Mouse (Mus musculus): ENCODE measurements around the gene Ccdc93. TPM values are rescaled to one million over a fixed set of nuclear protein-coding genes. Genes with fewer than 3 reads are reported as not detected.

The Ccdc93 gene
- polyA plus RNA-seq, 1 experiment from 2014 or later = 5.8 TPM

- H3K9ac ChIP-seq (ENCODE audit: low read length) = no peak overlapping the region
- H3K4me3 ChIP-seq (ENCODE audit: low read depth, low read length) = no peak overlapping the region
- no peak overlapping the region for H3K4me2 ChIP-seq (ENCODE audit: low read length)
- no peak overlapping the region for H3K27ac ChIP-seq (ENCODE audit: low read depth, low read length)
- DNase-seq (ENCODE audit: low spot score) (peak; percentile 11), ATAC-seq (no peak)
- H3K9me3 ChIP-seq (replicated peaks; ENCODE audit: control insufficient read depth, low read length) = no peaks in the 10 kb centered on the region
- no peaks in the 10 kb centered on the region for H3K4me1 ChIP-seq (ENCODE audit: control insufficient read depth, insufficient read depth, low read length)
- no peaks in the 10 kb centered on the region for H3K27me3 ChIP-seq (replicated peaks; ENCODE audit: control insufficient read depth, insufficient read depth, low read length)
- 62% methylated on average over 4 of the region's 4 CpGs for WGBS
- peaks cover 29% of the 10 kb centered on the region for H3K36me3 ChIP-seq (ENCODE audit: control insufficient read depth, insufficient read depth, low read length)
Observed at GRCm38 (mm10) chr1:121549456-121549855, 118.6 kb downstream of the Ccdc93 start.

GRCm38 (mm10) chr1:121550801-121551456 is 120.1 kb downstream of the Ccdc93 start:
- DNase-seq (ENCODE audit: low spot score) = no peak
- H3K27ac ChIP-seq (ENCODE audit: low read depth, low read length) = no peak overlapping the region
- no peak overlapping the region for H3K9ac ChIP-seq (ENCODE audit: low read length)
- H3K27me3 ChIP-seq (replicated peaks; ENCODE audit: control insufficient read depth, insufficient read depth, low read length) = no peaks in the 10 kb centered on the region
- 90% methylated on average over 16 of the region's 16 CpGs for WGBS
- no peaks in the 10 kb centered on the region for H3K4me1 ChIP-seq (ENCODE audit: control insufficient read depth, insufficient read depth, low read length)
- H3K9me3 ChIP-seq (replicated peaks; ENCODE audit: control insufficient read depth, low read length) = no peaks in the 10 kb centered on the region
- no peak overlapping the region for H3K4me3 ChIP-seq (ENCODE audit: low read depth, low read length)
- ATAC-seq = no peak
- no peak overlapping the region for H3K4me2 ChIP-seq (ENCODE audit: low read length)
- peaks cover 44% of the 10 kb centered on the region for H3K36me3 ChIP-seq (ENCODE audit: control insufficient read depth, insufficient read depth, low read length)

- no peaks in the 10 kb centered on the region for H3K9me3 ChIP-seq (replicated peaks; ENCODE audit: control insufficient read depth, low read length)
- H3K27ac ChIP-seq (ENCODE audit: low read depth, low read length) = no peak overlapping the region
- no peak overlapping the region for H3K4me3 ChIP-seq (ENCODE audit: low read depth, low read length)
- no peaks in the 10 kb centered on the region for H3K27me3 ChIP-seq (replicated peaks; ENCODE audit: control insufficient read depth, insufficient read depth, low read length)
- DNase-seq (ENCODE audit: low spot score) (no peak), ATAC-seq (no peak)
- no peak overlapping the region for H3K4me2 ChIP-seq (ENCODE audit: low read length)
- H3K9ac ChIP-seq (ENCODE audit: low read length) = no peak overlapping the region
- H3K36me3 ChIP-seq (ENCODE audit: control insufficient read depth, insufficient read depth, low read length) = peaks cover 49% of the 10 kb centered on the region
- H3K4me1 ChIP-seq (ENCODE audit: control insufficient read depth, insufficient read depth, low read length) = no peaks in the 10 kb centered on the region
- WGBS = 92% methylated on average over 7 of the region's 7 CpGs
Observed at GRCm38 (mm10) chr1:121551457-121551835, 120.6 kb downstream of the Ccdc93 start.

Other genes with a start within 250 kb of the Ccdc93 start
- 23.8 and 31.4 TPM in 2 replicates for gene Insig2, start 98.5 kb upstream of the Ccdc93 start, polyA plus RNA-seq (2014; fragmentation: Nextera tagmentation; extraction: Ambion mirVana)
- gene Htr5b, start 97.4 kb downstream of the Ccdc93 start, polyA plus RNA-seq (2014; fragmentation: Nextera tagmentation; extraction: Ambion mirVana) = 0.66 and 0.73 TPM in 2 replicates
- 46.7 and 46.9 TPM in 2 replicates for gene Ddx18, start 136.9 kb downstream of the Ccdc93 start, polyA plus RNA-seq (2014; fragmentation: Nextera tagmentation; extraction: Ambion mirVana)